Mouse (Mus musculus) CD4-positive, CD25-positive, alpha-beta regulatory T cell, adult 4 months (primary cell): ENCODE measurements around the gene Hoxd11. TPM values are rescaled to one million over a fixed set of nuclear protein-coding genes. Genes with fewer than 3 reads are reported as not detected.

Experiments used
- ATAC-seq: one replicate; pipeline ENCODE4 v1.8.0; 2017
- polyA plus RNA-seq, 2 experiments: library from polyadenylated mRNA; unstranded; fragments of 100-300 nt; shearing (Covaris generic); gene quantifications; one replicate each; pipeline ENCODE4 v1.2.1; 2017

Gene Hoxd11
- polyA plus RNA-seq, 2 experiments from 2014 or later: not detected

DNA sequence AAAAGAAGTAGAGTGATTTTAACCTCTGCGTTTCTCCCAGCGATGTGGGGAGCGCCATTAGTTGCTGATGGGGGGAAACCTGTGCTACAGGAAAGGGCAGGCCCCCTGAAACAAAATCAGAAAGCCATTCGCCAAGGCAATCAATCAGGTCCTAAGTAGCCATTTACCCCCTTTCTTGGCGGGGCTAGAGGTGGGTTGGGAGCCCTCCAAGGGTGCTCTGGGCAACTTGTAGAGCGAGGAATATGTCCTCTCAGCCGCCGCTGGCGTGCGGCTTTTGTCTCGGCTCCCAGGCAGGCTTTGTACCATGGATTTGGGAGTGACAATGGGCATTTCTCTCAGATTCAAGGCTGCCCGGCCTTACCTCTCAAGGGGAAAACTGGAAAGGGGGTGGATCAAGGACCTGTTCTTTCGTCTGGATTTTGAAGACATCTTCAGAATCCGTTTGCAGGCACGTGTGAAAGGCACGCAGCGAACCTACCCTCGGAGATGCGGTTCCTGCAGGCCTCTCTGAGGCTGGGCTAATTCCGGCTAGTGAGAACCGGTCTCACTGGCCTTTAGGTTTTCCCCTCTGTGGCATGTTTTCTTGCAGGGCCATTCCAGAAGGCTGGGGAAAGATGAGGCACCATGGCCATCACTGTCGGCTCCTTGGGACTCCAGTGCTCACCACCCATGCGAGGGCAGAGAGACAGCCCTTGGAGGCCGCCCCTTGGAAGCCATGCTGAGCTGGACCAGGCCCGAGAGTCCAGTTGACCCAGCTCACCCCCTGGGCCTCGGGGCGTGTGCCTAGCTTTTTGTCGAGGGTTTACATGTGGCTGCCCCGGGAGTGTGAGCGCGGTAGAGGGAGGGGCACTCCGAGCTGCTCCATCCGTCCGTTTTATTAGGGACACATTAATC is 17.3 kb downstream of the Hoxd11 start:
- no peak for ATAC-seq

DNA sequence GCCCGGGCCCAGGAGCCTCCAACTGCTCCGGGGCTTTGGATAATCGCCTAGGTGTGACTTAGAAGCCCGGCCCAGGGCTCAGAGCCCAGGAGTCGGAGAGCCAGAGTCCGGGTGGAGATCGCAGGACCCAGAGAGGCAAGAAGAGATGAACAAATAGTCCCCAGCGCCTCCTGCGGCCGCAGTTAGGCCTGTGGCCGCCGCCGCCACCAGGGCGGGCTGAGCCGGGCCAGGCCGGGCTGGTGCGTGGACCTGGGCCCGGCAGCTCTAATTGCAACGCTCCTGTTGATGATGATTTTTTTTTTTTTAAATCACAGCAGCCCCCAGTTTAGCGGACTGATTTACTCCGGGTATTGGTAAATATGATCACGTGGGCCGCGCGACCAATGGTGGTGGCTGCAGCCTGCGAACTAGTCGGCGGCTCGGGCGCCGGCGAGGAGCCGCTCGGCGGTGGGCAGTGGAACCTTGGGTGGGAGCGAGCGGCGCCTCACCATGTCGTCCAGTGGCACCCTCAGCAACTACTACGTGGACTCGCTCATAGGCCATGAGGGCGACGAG is 18.3 kb downstream of the Hoxd11 start, which contains the start of gene Hoxd9:
Gene Hoxd9, plus strand, starts transcription at position 161 of the 555 bp plus-strand sequence.
- peak; percentile 42 for ATAC-seq

DNA sequence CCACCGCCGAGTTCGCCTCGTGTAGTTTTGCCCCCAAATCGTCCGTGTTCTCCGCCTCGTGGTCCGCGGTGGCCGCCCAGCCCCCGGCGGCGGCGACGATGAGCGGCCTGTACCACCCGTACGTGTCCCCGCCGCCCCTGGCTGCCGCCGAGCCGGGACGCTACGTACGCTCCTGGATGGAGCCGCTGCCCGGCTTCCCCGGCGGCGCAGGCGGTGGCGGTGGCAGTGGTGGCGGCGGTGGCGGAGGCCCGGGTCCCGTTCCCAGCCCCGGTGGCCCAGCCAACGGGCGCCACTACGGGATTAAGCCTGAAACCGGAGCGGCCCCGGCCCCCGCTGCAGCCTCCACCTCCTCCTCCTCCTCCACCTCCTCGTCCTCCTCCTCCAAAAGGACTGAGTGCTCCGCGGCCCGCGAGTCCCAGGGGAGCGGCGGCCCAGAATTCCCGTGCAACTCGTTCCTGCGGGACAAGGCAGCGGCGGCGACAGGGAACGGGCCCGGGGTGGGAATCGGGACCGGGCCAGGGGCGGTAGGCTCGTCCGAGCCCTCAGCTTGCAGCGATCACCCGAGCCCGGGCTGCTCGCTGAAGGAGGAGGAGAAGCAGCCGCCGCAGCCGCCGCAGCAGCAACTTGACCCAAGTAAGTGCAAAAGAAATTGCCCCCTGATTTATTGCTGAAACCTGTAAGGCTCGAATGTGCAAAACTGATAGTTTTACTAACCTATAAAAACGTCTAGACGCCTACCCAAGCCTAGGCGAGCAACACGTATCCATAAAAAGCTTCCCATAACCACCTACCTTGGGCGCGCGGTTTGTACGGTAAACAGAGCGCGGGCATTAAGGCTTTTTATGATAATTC is 19.1 kb downstream of the Hoxd11 start:
- peak; percentile 10 for ATAC-seq

DNA sequence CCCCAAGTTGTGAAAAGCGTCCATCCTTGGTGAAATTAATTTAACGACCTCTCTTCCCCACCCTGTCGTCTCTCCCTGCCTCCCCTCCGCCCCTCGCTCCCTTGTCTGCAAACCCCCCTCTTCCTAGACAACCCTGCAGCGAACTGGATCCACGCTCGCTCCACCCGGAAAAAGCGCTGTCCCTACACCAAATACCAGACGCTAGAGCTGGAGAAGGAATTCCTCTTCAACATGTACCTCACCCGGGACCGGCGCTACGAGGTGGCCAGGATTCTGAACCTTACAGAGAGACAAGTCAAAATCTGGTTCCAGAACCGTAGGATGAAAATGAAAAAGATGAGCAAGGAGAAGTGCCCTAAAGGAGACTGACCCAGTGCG is 19.7 kb downstream of the Hoxd11 start:
- no peak for ATAC-seq

DNA sequence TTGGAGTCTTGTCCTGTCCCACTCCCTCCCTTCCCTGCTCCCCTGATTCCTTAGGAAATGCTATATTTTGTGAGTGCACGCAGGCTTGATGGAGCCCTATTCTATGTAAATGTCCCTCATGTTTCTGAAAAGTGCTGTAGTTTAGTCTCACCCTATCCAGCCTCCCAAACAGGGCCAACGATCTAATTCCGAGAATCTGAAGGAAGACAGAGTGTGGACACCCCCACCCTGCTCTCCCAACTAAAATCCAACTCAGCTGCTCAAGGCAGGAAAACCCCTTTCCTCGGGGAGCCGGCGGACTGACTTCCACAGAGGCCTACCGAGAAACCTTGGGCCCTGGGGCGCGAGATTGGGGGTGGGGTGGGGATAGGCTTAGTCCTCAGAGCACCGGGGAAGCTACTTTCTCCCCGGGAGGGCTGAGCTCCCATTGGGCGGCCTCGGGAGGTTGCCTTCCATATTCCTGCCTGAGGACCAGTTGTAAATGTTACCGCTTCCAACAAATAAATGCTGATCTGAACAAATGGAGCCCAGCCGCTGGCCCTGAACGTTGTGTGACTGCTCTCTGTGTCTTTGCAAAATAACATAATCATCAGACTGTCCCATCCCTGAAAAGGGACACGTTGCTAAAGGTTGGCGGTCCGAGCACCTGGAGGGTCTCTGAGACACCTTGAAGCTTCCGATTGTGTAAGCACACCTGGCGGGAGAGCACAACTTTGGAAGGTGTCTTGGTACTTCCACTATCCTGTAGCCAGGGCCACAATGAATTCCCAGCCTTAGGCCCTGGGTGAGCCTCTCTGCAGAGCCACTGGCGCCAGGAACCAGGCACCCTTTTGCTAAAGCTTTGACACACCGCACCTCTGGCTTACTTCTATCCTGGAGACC is 20.5 kb downstream of the Hoxd11 start:
- no peak for ATAC-seq

DNA sequence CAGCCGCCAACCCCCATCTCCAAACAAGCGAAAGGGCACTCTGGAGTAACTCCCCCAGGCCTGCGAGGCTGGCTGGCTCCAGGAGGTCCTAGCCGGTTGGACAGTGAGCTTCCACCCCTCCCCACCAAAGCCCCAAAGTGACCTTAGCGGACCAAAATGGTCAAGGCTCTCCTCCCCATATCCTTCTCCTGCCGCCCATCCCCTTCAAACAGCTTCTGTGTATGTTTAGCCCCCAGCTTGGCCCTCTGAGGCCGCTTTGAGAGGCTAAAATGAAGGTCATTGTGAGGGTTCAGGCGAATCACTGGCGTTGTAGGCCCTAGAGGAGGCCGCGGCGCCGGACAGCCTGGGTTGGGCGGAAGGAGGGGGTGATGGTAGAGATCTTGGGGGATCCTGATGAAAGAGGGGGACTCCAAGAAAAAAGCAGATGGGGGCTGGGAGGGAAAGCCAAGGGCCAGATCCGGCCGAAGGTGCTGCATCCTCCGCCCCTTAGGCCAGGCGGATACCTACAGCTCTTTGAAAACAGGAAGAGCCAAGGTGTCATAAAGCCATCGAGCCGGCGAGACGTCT is 21.3 kb downstream of the Hoxd11 start:
- no peak for ATAC-seq

DNA sequence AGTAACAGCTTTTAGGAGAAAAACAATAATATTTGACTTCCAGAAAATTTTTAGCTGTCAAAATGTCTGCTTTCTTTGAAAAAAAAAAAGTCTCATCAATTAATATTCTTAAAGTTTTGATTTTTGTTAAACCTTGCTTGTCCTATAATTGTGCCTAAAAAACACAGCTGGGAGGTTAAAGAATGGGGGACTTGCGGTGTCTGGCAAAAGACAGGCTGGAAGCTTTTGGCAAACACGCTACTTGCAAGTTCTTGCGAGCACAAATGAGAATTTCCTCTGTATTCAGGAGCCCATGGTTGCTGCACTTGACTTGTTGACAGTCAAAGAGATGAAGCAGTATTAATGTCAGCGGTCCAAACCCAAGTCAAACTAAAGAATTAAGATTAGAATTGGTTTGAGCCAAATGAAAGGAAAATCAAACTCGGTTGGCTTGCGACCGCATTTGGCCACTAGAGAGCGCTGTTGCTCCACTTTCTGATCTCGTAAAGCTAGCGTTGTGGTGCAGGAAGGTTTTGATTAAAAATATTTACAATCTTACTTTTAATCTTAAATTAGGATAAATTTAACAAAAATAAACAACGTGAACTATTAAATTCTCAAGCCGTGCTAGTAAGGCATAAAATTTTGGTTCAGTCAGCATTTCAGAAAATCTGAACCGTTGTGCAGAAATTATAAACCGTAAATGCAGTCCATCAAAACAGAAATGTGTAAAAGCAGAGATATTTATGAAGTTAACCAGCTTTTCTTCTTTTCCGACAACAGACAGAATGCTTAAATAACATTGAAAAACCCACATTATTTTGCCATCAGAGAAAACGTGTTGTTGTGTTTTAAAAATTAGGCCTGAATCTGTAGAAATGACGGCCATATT is 22.8 kb downstream of the Hoxd11 start:
- ATAC-seq: peak; percentile 47

DNA sequence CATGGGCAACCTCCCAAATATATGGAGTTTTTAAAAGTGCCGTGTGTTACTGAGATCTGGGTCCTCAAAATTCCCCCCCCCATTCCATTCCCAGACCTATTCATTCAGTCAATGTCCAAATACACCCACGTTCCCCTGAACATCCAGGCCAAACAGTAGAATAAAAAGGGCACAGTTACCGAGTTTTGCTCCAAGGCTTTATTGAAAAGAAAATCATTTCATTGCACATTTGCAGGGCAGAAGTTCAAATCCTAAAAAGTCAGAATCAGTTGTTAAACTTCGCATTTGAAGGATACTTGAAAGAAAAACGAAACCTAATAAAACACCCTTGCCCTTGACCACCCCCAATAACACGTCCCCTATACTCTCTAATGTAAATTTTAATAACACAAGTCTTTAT is 23.5 kb downstream of the Hoxd11 start:
- ATAC-seq: no peak

DNA sequence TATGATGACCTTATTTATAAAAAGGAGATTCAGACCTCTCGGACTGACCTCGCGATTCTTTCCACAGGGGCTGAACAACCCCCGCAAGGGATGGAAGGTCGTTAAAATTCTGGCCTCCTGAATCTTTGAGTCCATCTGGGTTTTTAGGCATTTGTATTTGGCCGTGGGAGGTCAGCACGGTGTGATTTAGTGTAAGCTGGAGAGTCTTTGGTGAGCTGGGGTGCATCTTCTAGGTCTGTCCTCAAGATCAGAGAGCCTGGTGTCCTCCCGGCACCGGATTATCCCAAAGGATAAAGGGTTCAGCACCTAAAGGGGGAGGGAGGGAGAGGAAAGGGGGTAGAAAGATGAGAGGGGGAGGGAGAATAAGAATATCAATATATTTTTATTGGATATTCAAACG is 24.0 kb downstream of the Hoxd11 start:
- ATAC-seq: no peak

DNA sequence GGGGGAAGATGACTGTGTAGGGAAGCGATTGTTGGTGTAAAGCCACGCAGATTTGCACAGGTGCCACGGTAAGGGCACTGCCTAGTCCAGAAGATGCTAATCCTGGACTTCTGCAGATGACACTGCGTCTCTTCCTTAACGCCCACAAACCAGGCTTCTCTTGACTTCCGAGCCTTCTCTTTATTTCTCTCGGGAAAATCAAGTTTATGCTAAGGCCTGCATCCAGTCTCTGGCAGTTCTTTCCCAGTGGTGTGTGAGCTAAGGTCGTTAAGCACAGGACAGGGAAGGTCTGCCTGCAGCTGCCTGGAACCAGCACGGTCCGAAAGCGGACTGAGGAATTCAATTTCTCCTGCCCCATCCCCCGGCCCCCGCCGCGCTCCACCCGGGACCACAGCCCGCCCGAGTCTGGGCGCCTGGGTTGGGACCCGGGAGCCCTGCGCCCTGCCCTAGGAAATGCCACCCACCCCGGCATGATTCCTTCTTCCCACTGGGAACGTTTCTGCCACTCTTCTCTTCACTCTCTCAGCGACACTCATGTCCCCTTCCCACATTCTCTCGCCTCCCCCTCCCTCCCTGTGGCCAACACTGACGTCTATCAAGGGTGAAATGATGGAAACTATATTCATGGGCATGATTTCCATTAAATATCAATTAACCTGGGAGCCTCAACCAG is 24.5 kb downstream of the Hoxd11 start:
- no peak for ATAC-seq

DNA sequence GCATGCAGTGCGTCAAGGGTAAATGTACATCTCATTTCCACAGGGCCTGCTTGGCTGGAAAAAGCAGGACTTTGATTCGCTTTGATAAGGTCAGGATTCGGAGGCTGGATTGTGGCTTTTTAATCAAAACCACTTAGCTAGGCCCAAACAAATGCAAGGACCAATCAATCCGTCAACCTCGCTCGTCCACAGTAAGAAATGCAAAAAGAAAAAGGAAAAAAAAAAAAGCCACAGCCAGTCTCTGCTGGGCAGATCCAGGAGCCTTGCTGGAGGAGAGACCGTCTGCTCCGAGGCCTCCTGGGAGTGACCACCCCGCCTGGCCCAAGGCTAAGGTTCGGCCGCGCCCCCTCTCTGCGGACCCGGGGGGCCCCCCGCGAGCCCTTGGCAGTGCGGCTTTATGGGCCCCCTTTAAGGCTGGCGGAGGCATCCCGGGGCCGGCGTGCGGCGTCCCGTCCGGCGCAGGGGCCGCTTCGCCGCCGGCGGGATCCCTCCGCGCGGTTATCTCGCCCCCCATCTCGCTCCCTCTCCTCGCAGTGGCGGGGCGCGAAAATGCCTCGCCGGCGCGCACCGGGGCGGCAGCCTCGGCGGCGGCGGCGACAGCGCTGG is 25.1 kb downstream of the Hoxd11 start, which contains the start of gene Hoxd8:
Gene Hoxd8, plus strand, starts transcription at position 223 of the 606 bp plus-strand sequence.
- no peak for ATAC-seq

DNA sequence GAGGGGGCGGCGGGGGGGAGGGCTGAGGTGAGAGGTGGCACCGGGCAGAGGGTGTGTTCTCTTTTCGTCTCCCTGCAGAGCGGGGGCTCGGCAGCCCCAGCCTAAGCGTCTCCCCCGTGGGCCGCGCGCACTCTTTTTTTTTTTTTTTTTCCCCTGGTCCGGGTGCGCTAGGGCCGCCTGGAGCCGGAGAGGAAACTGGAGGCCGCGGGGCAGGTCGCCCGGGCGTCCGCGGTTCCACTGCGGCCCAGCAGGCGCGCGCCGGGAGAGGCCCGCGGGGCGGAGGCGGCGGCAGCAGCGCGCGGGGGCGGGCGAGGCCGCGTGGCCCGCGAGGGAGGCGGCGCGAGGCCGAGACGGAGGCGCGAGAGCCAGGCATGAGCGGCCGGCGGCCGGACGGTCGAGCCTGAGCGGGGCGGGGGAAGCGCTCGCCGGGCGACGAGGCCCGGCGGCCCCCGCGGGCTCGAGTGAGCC is 25.7 kb downstream of the Hoxd11 start:
- ATAC-seq: peak; percentile 12

DNA sequence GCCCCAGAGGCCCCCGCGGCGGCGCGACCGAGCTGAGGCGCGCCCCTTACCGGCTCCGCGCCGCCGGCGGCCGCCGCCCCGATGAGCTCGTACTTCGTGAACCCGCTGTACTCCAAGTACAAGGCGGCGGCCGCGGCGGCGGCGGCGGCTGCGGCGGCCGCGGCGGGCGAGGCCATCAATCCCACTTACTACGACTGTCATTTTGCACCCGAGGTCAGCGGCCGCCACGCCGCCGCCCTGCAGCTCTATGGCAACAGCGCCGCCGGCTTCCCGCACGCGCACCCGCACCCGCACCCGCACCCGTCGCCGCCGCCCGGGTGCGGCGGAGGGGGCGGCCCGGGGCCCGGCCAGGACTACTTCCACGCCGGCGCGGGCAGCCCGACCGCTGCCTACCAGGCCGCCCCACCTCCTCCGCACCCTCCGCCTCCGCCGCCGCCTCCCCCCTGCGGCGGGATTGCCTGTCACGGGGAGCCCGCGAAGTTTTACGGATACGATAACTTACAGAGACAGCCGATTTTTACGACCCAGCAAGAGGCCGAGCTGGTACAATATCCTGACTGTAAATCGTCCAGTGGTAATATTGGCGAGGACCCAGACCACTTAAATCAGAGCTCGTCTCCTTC is 26.2 kb downstream of the Hoxd11 start:
- ATAC-seq: peak; percentile 34

DNA sequence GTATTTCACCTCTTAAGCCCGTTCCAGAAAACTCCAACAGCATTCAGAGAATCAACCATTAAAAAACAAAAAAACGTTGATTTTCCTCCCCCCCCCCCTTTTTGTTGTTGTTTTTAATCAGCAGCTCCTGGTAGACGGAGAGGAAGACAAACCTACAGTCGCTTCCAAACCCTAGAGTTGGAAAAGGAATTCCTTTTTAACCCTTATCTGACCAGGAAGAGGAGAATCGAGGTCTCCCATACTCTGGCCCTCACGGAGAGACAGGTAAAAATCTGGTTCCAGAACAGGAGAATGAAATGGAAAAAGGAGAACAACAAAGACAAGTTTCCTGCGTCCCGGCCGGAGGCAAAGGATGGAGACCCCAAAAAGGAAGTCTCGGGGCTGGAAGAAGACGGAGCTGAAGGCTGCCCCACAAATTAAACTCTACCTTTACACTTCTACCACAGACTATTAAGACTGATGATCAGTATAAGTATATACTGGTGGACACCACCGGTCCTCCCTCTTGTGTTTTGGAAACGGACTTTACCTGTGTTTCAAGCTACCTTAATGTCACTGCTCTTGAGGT is 27.1 kb downstream of the Hoxd11 start:
- no peak for ATAC-seq

DNA sequence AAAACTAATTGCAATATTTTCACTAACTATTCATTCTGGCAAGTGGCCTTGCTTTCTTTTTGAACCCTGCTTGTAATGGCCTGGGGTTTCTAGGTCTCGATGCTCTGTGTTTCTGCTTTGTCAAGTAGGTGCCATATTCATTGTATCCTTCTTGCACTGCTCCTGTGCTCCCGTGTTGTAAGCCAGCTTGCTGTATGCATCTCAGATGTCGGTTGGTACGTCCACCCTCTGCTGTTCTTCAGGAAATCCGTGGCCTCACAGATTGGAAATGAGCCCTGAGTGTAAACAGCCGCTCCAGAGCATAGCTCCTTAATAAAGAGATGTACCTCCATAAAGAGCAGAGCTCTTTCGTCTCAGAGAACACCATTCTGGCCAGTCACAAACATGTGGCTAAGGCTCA is 28.2 kb downstream of the Hoxd11 start:
- ATAC-seq: no peak

DNA sequence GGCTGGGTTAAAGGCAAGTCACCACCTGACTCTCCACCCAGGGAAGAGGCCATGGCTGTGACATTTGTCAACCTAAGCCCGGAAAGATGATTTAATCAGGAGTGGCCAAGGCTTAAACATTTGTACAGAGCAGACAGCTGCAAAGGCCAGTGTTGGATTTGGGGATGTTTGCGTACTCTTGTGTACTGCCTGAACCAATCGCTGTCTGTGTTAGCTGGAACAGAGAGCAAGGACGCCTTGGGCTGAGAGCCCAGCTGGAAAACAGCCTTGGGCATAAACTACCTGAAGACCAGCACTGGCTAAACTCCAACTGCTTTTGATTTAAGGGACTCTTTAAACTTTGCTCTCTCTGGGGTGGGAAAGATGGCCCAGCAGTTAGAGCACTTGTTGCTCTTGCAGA is 29.3 kb downstream of the Hoxd11 start:
- no peak for ATAC-seq

DNA sequence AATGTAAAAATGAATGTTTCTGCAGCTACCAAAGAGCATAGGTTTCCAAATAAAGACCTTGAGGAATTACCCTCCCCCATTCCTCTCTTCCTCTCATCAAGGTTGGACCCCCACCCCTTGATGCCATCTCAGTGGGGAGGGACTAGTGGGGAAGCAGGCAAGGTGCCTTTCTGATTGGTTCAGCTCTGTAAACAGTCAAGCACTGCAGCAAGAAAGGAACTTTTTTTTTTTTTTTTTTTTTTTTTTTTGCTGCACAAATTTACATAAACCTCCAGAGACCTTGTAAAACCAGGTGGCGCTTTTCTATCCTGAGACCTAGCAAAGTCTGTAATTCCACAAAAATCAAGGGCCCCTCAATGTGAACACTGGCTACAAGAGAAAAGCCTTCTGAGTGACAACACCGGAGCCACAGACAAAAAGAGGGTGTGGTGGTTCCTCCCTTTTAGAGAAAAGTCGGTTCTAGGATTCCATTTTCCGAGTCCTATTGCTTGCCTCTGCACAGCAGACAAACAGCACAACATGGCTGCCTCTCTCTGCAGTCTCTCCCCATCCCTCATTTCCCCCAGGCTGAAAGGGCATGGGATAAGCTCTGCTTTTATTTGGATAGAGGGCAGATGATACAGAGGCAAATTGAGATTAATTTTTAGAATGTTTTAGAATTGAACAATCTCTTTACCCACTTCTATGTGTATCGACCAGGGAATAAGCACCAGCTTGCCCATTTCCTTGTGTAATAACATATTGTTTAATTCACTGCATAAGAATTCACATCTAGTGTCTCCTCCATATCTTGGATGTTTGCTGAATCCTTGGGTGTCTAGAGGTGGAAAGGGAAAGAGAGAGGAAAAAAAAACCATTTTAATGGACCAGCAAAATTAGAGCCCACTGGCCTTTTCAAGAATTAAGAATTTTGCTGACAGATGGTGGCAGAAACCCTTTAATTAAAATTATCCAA is 30.4 kb downstream of the Hoxd11 start:
- ATAC-seq: no peak
